Mouse (Mus musculus) kidney, adult 2 months (tissue): ENCODE results near the gene Sertad4.

ENCODE experiments used
- CTCF ChIP-seq: fragments of 200-500 bp; conservative IDR thresholded peaks from 2 replicates; pipeline ENCODE4 v1.5.1; 2011; ENCODE audit warnings: low read depth, mild to moderate bottlenecking, control low read depth, low read length, moderate library complexity, mixed read lengths; ENCODE audit not compliant: insufficient read depth, insufficient read length
- POLR2A ChIP-seq: fragments of 200-500 bp; IDR thresholded peaks from one replicate; pipeline ENCODE4 v1.6.1; 2011; ENCODE audit warnings: low read depth, low read length, control low read depth

DNA sequence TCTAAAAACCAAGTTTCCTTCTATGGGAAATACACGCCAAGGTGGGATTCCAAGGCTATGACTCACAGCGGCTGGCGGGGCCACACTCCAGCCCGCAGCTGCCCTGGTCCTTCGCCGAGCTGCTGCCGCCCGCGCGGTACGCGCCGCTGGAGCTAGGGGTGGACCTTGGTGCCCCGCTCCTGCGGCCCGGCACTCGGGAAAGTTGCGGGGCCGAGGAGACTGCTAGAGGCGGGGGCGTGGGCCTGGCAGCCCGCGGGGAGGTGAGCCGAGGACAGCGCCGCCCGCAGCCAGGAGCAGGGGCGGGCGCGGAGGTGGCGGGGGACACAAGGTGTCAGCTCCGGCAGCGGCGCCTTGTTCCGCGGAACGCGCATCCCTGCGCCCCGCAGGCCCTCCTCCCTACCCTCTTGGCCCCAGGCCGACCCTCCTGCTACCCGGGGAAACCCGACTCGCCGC, 711 bp downstream of the Sertad4 start:
- TF ChIP-seq CTCF (no peak), POLR2A (no peak)
